Mouse (Mus musculus) inflammation-experienced regulatory T-cells, adult 6 months (primary cell): ENCODE results near the gene Arid5b. TPM values are rescaled to one million over a fixed set of nuclear protein-coding genes. Genes with fewer than 3 reads are reported as not detected.
A peak's percentile ranks its signal among the peaks of the same experiment; 100 is the strongest.

Experiments
- ATAC-seq: one replicate; pipeline ENCODE4 v1.8.0; 2017
- polyA plus RNA-seq, 3 experiments: library from polyadenylated mRNA; unstranded; fragments of 100-300 nt; shearing (Covaris generic); gene quantifications; one replicate each; pipeline ENCODE4 v1.2.1; 2017

Gene Arid5b
- polyA plus RNA-seq, 3 experiments from 2014 or later: 28.4 to 78.0 (median 56.4) TPM

DNA sequence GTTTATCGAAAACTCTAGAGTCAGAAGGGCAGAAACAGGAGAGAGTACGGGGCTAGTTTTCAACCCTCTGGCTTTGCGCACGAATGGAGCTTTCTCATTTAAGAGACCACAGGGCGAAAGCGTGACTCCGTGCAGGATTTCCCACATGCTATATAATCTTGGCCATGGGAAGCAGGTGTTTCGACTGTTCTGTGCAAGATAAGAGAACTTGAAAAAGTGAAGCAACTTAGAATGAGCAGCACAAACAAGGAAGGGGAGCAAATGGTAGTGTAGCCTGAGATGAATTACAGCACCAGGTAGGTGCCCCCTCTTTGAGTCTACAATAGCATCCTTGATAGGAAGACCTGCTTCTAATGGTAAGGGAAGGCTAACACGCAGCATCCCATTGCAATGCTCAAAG is 118.8 kb downstream of the Arid5b start:
- ATAC-seq: no peak

DNA sequence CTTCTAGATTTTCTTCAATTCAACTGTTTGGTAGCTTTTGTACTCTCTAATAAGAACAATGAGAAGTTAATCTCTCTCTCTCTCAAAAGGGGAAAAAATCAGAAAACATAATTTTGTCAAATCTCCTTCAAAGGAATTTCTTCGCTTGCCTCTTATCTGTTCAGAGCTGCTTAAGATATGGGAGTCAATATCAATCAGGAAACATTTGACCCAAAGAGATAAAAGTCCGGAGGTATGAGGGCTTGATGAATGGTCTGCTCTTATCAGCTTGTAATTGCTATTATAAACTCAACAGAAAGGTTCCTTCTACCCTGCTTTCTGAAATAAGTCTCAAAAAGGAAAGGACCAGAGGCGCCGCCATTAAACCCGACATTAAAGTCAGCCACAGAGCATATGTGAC is 120.0 kb downstream of the Arid5b start:
- ATAC-seq: no peak

GRCm38 (mm10) chr10:68157511-68157910 is 121.0 kb downstream of the Arid5b start:
- ATAC-seq: no peak

GRCm38 (mm10) chr10:68156646-68157245 is 121.8 kb downstream of the Arid5b start:
- no peak for ATAC-seq

- ATAC-seq: no peak
These were observed 122.4 kb downstream of the Arid5b start for GRCm38 (mm10) chr10:68156159-68156558.

DNA sequence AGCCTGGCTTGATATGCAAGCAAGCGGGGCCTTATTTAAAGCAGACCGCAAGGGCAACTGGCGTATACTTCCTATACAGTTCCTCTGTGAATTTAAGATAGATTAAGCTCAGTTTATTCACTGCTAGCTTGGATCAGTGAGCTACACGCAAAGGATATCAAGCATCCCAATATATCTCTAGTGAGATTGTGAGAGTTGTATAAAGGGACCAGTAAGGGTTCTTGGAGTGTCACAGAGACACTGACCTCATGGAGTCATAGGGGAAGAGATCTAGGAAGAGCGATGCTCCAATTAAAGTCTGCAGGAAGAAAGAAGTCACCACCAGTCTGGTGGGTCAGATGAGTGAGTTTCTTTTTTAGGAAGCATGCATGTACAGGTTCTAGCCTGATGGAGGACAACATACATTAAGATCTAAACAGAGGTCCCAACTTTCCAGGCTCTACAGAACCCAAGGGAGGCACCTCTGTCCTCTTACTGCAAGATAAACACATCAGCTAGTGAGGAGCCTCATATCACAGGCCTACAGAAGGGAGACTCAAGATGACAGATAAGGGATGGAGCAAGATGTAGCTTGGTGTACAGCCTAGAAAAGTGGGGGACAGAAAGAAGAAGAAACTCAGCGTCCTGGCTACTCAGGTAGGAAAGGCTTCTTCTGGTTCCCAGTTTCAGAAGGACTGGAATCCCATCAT is 123.0 kb downstream of the Arid5b start:
- no peak for ATAC-seq

DNA sequence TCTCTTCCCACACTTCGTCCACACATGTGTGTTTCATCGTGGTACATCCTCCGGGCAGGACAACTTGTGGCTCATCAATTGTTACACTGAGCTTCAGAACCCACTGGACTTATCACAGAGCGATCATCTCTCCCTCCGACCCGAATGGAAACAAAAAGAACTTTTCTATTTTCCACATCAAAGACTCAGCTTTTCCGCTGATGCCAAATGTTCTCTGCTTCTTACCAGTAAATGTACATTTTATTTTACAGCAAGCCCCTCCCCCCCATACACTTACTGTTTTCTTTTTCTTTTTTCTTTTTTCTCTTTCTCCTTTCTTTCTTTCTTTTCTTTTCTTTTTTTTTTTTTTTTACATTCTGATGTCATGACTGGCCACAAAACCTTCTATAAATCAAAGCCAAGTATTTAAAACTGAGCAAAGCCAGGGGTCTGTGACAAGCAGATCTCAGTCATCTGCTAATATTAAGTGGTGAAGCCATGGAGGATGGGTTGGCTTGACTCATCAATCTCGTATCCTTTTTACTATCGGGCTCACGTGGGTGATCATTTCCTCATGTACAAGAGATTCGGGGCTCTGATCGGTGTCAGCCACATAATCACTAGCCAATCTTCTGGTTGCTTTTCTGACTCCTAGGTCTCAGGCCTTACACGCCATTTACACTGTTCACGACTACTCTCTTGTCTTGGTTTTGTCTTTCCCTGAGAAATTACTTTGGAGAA is 124.3 kb downstream of the Arid5b start:
- ATAC-seq: peak; percentile 83

DNA sequence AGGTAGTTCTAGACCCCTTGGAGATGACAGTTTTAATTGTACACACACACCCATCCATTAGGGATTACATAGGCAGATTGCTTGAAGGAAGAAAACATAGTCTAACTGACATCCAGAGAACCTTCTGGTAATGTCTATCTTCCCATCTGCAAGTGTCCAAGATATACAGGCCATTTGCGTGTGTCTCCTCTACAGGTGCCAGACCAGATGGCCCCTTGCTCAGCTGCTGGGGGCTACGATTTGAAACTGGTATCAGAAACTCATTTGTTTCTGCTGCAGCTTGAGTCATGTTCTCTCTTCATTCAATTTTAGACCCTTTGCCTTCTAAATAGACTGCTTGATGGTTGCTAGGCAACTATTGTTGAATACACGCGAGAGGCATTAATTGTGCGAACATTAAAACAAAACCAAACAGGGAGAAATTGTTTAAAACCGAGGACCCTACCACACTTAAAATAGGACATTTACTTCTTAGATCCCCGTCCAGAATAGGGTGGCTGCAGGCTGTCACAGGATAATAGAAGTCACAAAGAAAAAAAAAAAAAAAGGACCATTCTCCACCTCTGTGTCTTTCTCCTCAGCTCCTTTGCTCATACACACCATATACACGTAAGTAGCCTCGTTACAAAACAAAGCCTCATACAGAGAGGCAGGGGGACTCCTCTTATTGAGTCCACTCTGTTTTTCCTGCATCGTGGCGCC is 125.0 kb downstream of the Arid5b start:
- ATAC-seq: no peak

DNA sequence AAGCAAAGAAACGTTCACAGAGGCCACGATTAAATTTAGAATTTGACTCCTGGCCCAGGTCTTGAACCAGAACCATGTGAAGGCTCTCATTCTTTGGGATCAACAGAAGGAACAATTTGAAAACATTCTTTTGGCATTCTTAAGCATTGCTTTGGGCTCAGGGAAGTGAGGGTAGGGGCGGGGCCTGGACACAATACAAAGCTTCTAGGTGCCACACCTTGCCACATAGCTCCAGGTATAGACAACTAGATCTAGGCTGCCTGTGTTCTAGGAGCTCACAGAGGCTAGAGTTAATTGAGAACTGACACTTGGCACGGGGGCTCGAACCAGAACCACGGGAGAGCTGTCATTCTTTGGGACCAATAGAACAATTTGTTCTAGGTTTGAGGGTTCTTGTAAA is 130.0 kb downstream of the Arid5b start:
- ATAC-seq: no peak

DNA sequence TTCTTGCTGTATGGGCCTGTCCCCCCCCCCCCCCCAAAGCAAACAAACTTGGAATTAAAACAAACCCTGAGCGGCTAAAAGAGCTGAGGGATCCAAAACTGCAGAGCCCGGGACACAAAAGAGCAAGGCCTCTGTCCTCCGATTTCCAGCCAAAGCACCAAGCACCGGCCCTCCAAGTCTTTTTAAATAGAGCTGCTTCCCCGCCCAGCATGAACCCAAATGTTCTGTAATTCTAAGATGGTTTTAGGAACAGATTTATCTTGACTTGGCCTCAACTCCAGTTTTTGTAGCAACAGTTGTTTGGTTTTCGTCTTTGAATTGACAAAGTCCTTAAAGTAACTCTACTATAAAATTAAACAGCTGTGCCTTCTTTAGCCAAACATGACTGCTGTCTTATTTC is 130.8 kb downstream of the Arid5b start:
- ATAC-seq: no peak

- ATAC-seq: peak; percentile 90
These were observed 131.7 kb downstream of the Arid5b start for GRCm38 (mm10) chr10:68146842-68147241.

DNA sequence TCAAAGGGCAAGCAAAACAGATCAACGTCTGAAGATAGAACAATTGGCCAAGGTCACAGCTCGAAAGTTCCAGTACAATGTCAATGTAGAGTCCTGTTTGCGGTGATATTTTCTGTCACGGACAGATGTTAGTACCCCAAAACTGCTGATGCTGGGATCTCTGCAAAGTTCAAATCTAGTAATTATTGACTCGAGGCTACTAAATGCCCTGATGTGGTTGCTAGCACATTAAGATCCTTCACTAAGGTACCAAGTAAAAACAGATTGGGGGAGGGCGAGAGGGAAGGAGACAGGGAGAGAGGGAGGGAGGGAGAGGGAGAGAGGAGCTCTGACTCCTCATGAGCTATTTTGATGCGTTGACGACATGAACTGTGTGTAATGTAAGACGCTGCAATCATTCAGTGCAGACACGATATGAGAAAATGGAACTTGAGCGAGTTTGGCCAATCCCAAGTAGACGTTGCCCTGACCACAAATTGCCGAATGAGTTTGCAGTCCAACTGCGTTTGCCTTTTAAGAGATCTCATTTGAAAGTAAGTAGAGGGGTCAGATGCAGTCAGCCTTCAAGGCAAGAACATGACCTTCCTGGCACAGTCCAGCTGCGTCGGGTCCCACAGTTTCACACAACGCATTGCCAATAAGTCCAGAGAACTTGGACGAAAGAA is 133.1 kb downstream of the Arid5b start:
- no peak for ATAC-seq

DNA sequence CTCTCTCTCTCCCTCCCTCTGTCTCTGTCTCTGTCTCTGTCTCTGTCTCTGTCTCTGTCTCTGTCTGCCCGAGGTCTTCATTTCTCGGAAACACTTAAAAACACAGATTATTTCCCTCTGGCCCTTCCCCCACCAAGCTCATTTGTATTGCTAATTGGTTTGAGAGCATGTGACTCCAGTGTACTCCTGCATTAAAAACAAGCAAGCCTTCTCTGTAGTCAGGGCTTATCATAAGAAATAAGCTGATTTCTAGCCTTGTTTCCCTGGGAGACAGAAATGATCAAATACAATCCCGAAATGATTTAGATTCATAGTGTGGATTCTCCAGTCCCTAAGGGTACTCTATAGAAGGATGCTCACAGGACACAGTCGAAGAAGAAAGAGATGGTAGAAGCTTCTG is 136.0 kb downstream of the Arid5b start:
- no peak for ATAC-seq

DNA sequence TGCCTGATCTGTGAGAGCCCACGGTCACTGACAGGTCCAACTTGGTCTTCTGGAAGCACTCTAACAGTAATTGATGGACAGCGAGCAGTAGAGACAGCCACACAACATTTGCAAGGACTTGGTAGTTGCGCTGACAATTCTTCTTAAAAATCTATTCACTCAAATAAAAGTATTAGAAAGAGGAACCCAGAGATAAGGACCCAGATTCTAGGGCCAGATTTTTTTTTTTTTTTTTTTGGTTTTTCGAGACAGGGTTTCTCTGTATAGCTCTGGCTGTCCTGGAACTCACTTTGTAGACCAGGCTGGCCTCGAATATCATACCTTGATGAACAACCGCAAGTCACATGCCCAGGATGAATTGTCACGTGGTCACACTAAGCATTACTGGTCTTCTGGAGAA is 137.0 kb downstream of the Arid5b start:
- ATAC-seq: no peak

DNA sequence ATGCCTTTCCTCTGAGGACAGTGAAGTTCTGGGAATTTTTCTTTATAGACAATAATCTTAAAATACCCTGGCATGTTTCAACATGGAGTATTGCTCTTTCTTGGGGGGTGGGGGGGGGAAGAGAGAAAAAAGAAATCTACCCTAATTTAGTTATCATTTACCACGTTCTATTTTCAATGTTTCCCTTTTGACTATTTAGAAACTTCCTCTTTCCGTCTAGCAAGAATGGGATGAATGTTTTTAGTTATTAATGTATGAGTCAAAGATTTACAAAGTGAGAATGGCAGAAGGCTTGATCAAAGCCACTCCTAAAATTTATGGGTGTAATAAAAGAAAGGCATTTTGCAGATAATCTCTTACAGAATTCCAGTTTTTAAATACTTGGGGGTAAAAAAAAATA is 137.7 kb downstream of the Arid5b start:
- ATAC-seq: no peak

GRCm38 (mm10) chr10:68140306-68140705 is 138.2 kb downstream of the Arid5b start:
- no peak for ATAC-seq

- ATAC-seq: no peak
These were observed 140.4 kb downstream of the Arid5b start for GRCm38 (mm10) chr10:68138123-68138522.

GRCm38 (mm10) chr10:68137151-68137833 is 141.2 kb downstream of the Arid5b start:
- ATAC-seq: peak; percentile 70

GRCm38 (mm10) chr10:68136480-68137083 is 142.0 kb downstream of the Arid5b start:
- peak; percentile 73 for ATAC-seq

GRCm38 (mm10) chr10:68136051-68136450 is 142.5 kb downstream of the Arid5b start:
- no peak for ATAC-seq

- ATAC-seq: no peak
These were observed 143.1 kb downstream of the Arid5b start for GRCm38 (mm10) chr10:68135416-68135815.

DNA sequence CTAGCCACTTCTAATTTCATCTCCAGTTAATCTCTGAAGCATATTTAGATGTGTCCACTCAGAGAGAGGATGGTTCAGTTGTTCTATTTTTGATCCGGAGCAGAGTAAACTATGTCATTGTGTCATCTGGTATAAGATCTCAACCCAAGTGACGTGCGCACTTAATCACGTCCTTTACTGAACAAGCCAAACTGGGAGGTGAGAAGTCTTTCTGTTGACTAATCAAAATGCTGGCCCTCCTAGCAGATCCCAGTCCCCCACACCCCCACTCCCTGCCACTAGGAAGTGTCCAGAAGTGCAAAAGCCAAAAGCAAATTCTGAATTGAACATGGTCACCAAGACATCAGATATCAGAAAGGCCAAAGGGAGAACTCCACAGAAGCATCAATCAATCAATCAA is 144.0 kb downstream of the Arid5b start:
- ATAC-seq: no peak
